Mouse (Mus musculus) liver, adult 2 months (tissue): Measurements from ENCODE around the gene Tuft1. TPM values are rescaled to one million over a fixed set of nuclear protein-coding genes. Genes with fewer than 3 reads are reported as not detected.
"Not testable (repeated sequence)": the region's sequence is repeated elsewhere in the genome, so short reads cannot be mapped to it uniquely, and the experiment has no call there.

Source experiments
- DNase-seq: peaks from one replicate; pipeline ENCODE4 v3.0.0-alpha.2; 2011; ENCODE audit warnings: low read depth, low spot score; ENCODE audit errors: extremely low read depth
- H3K27ac ChIP-seq: fragments of 200-500 bp; replicated peaks from 2 replicates; pipeline ENCODE4 v1.5.1; 2012; ENCODE audit warnings: low read depth, mild to moderate bottlenecking, control low read depth, inconsistent platforms, low read length; ENCODE audit not compliant: insufficient read depth
- H3K27me3 ChIP-seq: fragments of 200-500 bp; 2 replicates; pipeline ENCODE4 v1.6.1; 2012; ENCODE audit warnings: mild to moderate bottlenecking, moderate library complexity, low read length, inconsistent platforms; ENCODE audit not compliant: control insufficient read depth, insufficient read depth
- H3K36me3 ChIP-seq: fragments of 200-500 bp; 2 replicates; pipeline ENCODE4 v1.6.1; 2012; ENCODE audit warnings: low read length, inconsistent platforms; ENCODE audit not compliant: control insufficient read depth, insufficient read depth
- H3K4me1 ChIP-seq: fragments of 200-500 bp; 2 replicates; pipeline ENCODE4 v1.6.1; 2011; ENCODE audit warnings: low read length; ENCODE audit not compliant: control insufficient read depth, insufficient read depth
- H3K4me3 ChIP-seq: fragments of 200-500 bp; 2 replicates; pipeline ENCODE4 v1.5.1; 2011; ENCODE audit warnings: low read depth, mild to moderate bottlenecking, control low read depth, low read length, moderate library complexity; ENCODE audit not compliant: insufficient read depth
- H3K79me2 ChIP-seq: fragments of 200-500 bp; 2 replicates; pipeline ENCODE4 v1.6.1; 2012; ENCODE audit warnings: inconsistent platforms, mild to moderate bottlenecking, low read length, moderate library complexity; ENCODE audit not compliant: control insufficient read depth, insufficient read depth
- H3K9ac ChIP-seq: fragments of 200-500 bp; 2 replicates; pipeline ENCODE4 v1.6.1; 2012; ENCODE audit warnings: low read depth, mild to moderate bottlenecking, control low read depth, inconsistent platforms, low read length
- CTCF ChIP-seq: fragments of 200-500 bp; IDR thresholded peaks from 2 replicates; pipeline ENCODE4 v1.5.1; 2011; ENCODE audit warnings: low read depth, low read length, control low read depth
- POLR2A ChIP-seq: fragments of 200-500 bp; IDR thresholded peaks from 2 replicates; pipeline ENCODE4 v1.6.1; 2011; ENCODE audit warnings: low read length, control low read depth; ENCODE audit not compliant: insufficient read depth; ENCODE audit errors: extremely low read depth
- WGBS: fragments of 180-500 bp; shearing (Covaris S2); methylation state at CpG from one replicate; pipeline ENCODE4 v1.1.7; 2018; 5-methylcytosine and 5-hydroxymethylcytosine counted together
- polyA plus RNA-seq: library from polyadenylated mRNA; depleted of rRNA; stranded (reverse); fragments of >200 nt; gene quantifications from 2 replicates; pipeline ENCODE4 v1.2.3, GENCODE M21; 2012
- total RNA-seq: library from RNA; depleted of rRNA; stranded (reverse); fragments of >200 nt; gene quantifications from 2 replicates; pipeline ENCODE4 v1.2.3, GENCODE M21; 2014

Tuft1 gene
- total and polyA plus RNA-seq, 2 experiments: 2.6 to 7.3 TPM

DNA sequence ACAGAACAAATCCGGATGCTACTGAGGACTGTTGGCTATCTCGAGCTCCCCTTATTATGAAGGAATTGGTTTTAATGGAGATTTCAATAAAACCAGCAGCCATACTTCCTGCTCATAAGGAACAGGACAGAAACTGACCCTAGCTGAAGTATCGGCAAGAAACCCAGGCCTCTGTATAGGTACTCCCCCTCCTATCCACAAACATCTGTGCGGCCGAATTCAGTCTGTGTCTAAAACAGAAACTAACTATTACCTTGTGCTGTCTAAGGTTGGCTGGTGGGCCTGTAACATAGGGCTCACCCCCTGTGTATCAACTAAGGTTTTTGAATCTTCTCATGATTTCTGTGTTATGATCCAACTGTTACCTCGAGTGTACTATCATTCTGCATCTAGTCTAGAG lies 25.0 kb upstream of the Tuft1 start:
- Histone ChIP-seq H3K4me3 (no peak overlapping the region), H3K79me2 (peaks cover 3% of the 10 kb centered on the region; the same call in 1 of the 2 replicates), H3K27me3 (no peaks in the 10 kb centered on the region), H3K36me3 (no peaks in the 10 kb centered on the region), H3K4me1 (peaks cover 21% of the 10 kb centered on the region), H3K9ac (peak overlapping the region; percentile 33; the same call in 1 of the 2 replicates), H3K27ac (peak overlapping the region; percentile 66)
- 75% methylated on average over 6 of the region's 6 CpGs for WGBS
- no peak for TF ChIP-seq POLR2A
- TF ChIP-seq CTCF: no peak
- DNase-seq: no peak

DNA sequence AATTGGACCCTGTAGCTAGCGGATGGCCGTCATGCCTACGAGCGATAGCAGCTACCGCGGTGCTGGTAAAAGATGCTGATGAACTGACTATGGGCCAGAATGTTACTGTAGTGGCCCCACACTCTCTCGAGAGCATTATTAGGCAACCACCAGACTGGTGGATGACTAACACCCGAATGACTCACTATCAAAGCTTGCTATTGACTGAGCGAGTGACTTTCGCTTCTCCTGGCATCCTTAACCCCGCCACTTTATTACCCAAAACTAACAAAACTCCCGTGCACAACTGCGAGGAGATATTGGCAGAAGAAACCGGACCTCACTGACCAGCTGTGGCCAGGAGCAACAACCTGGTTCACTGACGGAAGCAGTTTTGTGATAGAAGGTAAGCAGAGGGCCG lies 22.1 kb upstream of the Tuft1 start:
- no peaks in the 10 kb centered on the region for H3K36me3 ChIP-seq
- WGBS: 23% methylated on average over 16 of the region's 16 CpGs
- H3K4me1 ChIP-seq: peaks cover 10% of the 10 kb centered on the region
- H3K27me3 ChIP-seq: no peaks in the 10 kb centered on the region
- H3K4me3 ChIP-seq: peak overlapping the region; percentile 41
- TF ChIP-seq POLR2A (no peak), CTCF (no peak)
- H3K79me2 ChIP-seq: peaks cover 3% of the 10 kb centered on the region; the same call in 1 of the 2 replicates
- DNase-seq: peak; percentile 76
- peak overlapping the region; percentile 79 for H3K9ac ChIP-seq
- H3K27ac ChIP-seq: peak overlapping the region; percentile 91

DNA sequence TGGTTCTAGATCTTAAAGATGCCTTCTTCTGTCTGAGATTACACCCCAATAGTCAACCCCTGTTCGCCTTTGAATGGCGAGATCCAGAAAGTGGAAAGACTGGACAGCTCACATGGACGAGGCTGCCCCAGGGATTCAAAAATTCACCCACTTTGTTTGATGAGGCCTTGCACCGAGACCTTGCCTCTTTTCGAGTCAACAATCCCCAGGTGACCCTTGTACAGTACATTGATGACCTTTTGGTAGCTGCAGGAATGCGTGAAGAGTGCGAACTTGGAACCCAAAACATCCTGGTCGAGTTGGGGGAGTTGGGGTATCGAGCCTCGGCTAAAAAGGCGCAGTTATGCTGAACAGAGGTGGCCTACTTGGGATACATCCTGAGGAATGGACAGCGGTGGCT lies 21.4 kb upstream of the Tuft1 start:
- 31% methylated on average over 12 of the region's 12 CpGs for WGBS
- H3K36me3 ChIP-seq, H3K79me2 ChIP-seq, H3K27me3 ChIP-seq, H3K4me1 ChIP-seq: not testable (repeated sequence)
- Histone ChIP-seq H3K4me3 (0 out of 2 replicates have a peak overlapping the region, but pooled peaks have one; percentile 0), H3K9ac (peak overlapping the region; percentile 79), H3K27ac (peak overlapping the region; percentile 91)
- DNase-seq: peak; percentile 69

DNA sequence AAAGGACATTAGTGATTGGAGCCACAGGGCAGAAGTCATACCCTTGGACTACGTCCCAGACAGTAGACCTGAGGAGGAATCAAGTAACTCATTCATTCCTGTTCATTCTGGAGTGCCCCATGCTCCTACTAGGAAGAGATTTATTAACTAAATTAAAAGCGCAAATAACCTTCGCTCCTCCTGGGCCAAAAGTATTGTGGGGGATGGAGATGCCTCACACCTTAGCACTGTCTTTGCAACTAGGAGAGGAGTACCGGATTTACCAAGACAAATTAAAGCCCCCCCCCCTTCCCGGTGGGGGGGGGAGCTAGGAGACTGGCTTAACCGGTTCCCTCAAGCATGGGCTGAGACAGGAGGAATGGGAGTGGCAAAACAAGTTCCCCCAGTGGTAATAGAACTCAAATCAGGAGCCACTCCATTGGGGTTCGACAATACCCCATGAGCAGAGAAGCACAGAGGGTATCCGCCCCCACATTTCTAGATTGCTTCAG lies 20.7 kb upstream of the Tuft1 start:
- Histone ChIP-seq H3K9ac (no peak overlapping the region), H3K79me2 (peaks cover 3% of the 10 kb centered on the region; the same call in 1 of the 2 replicates), H3K36me3 (no peaks in the 10 kb centered on the region), H3K4me1 (peaks cover 8% of the 10 kb centered on the region), H3K27me3 (no peaks in the 10 kb centered on the region), H3K4me3 (no peak overlapping the region), H3K27ac (peak overlapping the region; percentile 91)
- TF ChIP-seq CTCF: no peak
- no peak for TF ChIP-seq POLR2A
- peak; percentile 58 for DNase-seq
- 56% methylated on average over 8 of the region's 8 CpGs for WGBS

DNA sequence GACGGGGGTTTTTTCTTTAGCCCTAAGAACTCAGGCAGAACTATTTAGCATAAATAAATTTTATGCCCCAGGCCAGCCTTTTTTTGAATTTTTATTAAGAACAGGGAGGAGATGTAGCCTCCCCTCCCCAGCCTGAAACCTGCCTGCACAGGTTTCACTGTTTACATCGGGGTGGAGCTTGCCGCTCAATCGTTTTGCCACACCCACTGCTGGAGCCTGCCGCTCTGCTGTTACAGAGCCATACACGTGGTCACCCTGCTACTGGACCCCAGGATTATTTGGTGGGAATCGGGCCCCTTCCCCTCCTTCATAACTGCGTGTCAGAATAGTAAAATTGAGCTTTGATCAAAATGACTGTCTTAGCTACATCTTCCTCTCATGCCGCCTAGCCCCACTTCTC lies 16.4 kb upstream of the Tuft1 start:
- not testable (repeated sequence) for H3K4me3 ChIP-seq, H3K27ac ChIP-seq, H3K36me3 ChIP-seq, H3K9ac ChIP-seq, H3K4me1 ChIP-seq, H3K27me3 ChIP-seq, H3K79me2 ChIP-seq, DNase-seq
- 70% methylated on average over 9 of the region's 9 CpGs for WGBS

DNA sequence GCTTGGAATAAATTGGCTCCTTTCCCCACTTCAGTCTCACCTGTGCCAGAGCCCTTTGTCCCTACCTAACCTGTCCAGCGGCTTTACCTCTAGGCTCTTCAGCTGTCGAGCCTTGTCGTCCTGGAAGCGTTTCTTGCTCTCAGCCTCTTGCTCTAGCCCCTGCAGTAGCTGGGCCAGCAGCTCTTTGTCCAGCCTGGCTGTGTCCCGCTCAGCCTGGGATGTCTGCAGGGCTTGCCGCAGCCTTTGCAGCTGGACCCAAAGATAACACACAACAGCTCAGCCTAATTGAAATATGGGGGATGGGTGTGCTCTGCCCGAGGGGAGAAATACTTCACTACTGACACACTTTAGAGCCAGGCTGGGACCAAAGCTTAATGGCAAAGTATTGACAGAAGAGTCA lies 7.2 kb upstream of the Tuft1 start:
- H3K9ac ChIP-seq, DNase-seq, H3K4me3 ChIP-seq, H3K79me2 ChIP-seq, H3K36me3 ChIP-seq, H3K27me3 ChIP-seq, H3K4me1 ChIP-seq, H3K27ac ChIP-seq: not testable (repeated sequence)
- 22% methylated on average over 7 of the region's 7 CpGs for WGBS

DNA sequence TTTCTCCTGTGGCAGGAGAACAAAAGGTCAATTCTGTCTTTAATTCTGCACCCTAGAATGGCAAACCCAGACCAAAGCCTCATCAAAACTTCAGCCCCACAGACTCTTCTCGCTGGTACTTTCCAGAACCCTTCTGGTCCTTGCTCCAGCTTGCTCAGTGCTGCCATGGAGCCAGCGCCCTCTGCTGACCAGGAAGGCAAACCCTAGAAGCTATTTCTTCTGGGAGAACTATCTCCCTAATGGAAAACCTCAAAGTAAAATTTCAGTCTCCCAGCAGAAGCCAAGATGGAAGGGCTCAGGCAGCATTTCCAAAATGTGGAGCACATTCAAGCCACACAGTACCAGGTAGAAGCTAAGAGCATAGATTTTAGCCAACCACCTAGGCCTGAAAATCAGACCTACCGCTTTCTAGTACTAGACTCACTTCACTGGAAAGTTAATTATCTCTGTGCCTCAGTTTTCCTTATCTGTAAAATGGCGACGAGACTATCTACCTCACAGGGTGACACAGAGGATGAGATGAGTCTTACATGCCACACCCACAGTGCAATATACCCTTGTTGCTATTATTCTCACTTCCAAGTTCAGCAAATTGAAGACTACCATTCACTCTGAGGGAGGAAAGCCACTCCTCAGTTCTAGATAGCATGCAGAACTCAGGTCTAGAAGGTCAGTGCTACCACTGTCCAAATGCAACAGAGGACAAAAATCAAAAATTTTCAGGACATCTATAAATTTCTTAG lies 6.6 kb upstream of the Tuft1 start:
- not testable (repeated sequence) for H3K4me1 ChIP-seq, H3K9ac ChIP-seq, H3K79me2 ChIP-seq, H3K27me3 ChIP-seq, H3K4me3 ChIP-seq, H3K27ac ChIP-seq, DNase-seq, H3K36me3 ChIP-seq
- 60% methylated on average over 5 of the region's 5 CpGs for WGBS

DNA sequence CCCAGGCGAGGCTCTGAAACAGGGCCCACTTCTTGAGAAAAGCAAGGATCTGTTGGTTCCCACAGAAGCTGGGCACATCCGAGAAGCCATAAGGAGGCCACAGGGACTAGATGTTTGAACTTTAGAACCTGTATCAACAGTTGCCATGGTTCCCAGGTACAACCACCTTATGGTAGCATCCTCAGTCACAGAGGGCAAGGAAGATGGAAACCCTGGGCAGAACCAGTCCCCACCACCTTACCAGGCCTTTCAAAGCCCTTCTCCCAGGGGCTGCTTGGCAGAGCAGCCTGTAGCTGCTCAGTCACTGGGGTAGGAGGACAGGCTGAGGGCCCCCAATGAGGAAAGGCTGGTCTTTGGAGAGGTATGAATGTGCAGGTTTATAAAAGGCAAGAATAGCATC lies 2.2 kb upstream of the Tuft1 start:
- not testable (repeated sequence) for H3K36me3 ChIP-seq, H3K4me1 ChIP-seq, H3K27ac ChIP-seq, H3K4me3 ChIP-seq, DNase-seq, H3K79me2 ChIP-seq, H3K9ac ChIP-seq, H3K27me3 ChIP-seq
- 96% methylated on average over 2 of the region's 2 CpGs for WGBS
